Mouse (Mus musculus): Measurements from ENCODE around the gene Ints13.

Gene Ints13

DNA sequence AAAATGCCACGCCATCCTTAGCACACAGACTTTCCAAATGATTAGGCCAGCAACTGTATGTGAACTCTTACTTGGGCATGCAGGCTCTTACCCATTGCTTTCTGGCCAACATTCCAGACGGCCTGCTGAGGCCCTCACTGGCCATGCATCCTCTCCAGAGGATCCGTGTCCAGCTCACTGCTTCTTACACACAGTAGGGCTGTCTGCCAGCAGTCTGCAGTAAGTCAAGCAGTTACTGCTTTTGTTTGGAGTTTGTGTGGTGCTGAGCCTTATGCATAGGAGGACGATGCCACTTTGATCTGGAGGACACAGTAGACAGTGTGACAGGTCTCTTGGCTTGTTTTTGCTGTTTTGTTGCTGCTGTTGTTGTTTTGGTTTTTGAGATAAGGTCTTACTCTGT, 39.0 kb downstream of the Ints13 start:
- DNase-seq (ENCODE audit: low spot score in 2 of 2), result no peak

DNA sequence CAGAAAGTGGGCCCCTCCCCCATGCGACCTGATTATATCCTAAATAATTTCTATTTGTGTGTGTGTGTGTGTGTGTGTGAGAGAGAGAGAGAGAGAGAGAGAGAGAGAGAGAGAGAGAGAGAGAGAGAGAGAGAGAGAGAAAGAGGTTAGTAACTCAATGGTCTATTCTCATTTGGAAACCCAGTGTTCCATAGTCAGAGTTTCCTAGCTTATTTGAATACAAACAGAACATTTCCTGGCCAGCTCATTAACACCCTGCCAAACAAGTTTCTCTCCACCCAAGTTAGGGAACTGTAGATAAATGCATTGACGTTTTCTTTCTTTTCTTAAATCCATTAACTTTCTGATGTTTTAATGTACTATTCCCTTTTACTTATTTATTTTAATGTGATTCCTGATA, 39.6 kb downstream of the Ints13 start:
- DNase-seq (ENCODE audit: low spot score in 2 of 2), result no peak

DNA sequence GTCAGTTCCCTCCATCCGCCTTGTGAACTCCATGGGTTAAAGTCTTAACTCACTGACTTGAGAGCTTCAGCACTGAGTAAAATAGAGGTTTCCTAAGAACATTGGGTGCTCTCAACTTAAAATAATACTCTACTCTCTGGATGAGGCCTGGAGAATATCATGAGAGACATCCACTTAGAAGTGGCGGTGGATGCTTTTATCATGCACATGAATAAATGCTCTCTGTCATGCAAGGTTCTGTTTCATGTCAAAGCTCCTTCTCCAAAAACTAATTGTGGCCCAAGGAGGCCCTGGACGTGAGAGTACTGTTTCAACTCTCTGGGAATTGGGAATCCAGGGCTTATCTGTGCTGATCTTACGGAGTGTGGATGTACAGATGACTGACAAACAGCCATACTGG, 40.5 kb downstream of the Ints13 start:
- DNase-seq (ENCODE audit: low spot score in 2 of 2), result no peak

DNA sequence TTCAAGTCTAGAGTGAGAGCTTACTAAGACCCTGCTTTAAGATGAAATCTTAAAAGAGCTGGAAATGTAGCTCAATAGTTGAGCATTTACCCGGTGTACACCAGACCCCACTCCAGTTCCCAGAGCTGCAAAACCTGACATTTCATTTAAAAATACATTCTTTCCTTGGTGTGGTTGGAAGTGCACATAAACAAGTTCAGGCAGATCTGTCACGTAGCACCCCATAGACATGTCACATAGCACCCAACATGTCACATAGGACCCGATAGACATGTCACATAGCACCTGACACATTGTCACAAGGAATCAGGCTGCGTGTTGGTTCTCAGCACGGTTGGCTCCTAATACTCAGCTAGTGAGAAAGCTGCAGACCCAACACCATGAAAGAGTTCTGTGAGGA, 42.1 kb downstream of the Ints13 start:
- DNase-seq (ENCODE audit: low spot score in 2 of 2), result no peak

DNA sequence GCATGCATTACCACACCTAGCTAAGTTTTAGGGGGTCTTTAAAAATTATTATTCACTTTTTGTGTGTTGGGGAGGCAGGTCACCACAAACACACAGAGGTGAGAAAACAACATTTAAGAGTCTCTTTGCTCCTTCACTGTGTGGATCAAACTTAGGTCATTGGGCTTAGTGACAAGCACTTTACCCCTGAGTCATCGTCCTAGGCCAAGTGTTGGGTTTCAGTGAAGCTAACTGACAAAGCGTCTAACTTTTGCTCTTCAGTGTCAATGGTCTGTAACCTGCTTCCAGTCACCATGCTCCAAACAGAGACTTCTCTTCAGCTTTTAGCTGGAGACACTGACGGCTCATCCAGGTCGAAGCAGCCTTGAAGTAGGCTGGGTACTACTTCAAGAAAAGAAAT, 44.5 kb downstream of the Ints13 start:
- no peak for DNase-seq (ENCODE audit: low spot score in 2 of 2)

DNA sequence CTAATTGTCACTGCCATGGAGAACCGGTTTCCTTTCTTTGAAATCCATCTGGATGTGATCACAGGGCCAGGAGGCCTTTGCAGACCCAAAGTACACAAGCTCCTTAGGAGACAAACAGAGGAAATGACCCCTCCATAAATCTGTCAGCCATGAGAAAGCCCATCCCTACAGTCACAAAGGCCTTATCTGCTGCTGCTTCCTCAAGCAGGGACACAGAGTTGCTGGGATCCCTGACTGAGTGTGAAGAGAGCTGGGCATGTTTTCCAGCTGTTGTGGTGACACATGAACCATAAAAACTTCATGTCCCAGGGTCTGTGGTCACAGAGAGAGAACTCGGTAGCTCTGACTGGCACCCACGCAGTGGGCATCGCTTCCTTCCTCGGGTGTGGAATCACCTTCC, 46.9 kb downstream of the Ints13 start:
- DNase-seq (ENCODE audit: low spot score in 2 of 2), result no peak

DNA sequence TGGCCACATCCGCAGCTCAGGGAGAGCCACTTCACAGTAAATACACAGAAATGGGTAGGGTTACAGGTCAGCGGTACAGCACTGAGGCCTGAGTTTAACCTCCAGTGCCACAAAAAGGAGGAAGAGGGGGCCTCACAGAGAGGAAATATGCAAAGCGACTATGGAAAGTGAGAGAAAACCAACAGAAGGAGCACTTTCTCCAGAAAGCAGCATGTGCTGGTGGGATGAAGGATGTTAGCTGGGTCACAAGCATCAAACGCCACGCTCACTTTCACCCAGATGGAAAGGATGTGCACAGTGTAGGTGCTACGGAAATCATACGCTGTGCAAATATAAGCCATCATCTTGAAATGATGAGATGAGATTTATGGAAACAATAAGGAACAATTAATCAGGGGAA, 47.3 kb downstream of the Ints13 start:
- no peak for DNase-seq (ENCODE audit: low spot score in 2 of 2)

DNA sequence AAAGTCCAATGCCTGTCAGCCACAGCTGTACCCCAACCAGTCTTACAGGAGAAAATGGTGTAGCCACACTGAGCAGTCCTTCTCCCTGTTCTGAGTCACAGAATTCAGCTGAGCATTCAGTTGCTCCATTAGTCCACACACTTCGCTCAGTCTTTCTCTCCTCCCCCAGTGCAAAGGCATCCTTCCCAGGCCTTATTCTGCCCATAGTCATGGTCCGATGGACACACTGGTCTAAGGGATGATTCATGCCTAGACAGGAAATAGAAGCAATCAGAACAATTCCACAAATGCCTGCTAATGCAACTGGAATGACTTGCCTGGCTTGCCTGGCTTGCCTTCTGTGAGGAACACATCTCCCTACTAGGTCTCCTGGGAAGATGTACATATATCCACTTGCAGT, 50.1 kb downstream of the Ints13 start:
- no peak for DNase-seq (ENCODE audit: low spot score in 2 of 2)

DNA sequence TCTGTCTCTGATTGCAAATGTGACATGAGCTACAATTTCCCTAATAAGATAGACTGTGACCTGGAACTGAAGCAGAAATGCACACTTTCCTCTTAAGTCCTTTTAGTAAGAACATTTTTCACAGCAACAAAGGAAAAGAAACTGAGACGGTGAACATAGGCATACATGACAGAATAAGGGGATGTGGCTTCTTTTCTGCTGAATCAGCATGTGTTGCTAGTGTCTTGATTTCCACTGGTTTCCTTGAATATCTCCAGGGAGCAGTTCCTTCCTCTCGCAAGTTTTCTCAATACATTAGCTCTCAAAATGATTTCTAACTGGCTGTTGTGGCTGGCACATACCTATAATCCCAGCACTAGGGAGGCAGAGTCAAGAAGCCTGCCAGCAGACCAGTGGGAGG, 52.1 kb downstream of the Ints13 start:
- no peak for DNase-seq (ENCODE audit: low spot score in 2 of 2)

DNA sequence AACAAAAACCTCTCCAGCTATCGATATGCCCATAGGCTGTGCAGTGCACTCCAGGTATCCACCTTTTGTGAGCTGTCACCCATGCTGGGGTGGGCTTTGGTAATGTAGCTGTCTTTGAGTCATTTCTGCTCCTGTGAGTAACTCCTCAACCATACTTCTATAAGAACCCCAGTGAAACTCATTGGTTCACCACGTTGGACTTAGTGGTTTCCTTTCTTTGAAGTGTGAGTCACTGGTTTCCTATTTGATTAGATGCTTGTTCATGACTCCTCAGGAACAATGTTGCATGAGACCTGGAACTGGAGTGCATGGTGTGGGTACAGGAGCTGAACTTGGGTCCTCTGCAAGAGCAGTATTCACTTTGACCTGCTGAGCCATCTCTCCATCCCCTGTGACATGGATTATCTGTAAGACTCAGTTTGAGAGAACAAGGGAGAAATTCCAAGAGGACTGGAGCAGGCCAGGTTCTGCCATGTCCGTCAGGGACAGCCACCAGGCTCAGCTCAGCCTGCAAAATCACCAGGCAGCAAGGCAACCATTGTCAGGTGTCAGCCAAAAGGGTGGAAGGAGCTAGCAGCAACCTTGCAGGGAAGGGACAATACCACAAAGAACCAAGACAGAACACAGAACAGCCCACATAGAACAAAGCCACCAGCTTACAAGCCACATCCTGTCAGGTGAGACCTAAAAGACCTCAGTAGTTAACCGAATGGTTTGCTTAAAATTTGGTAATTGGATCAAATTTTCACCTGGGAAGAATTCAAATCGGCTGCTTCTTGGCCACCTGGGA, 56.0 kb downstream of the Ints13 start:
- no peak for DNase-seq (ENCODE audit: low spot score in 2 of 2)

DNA sequence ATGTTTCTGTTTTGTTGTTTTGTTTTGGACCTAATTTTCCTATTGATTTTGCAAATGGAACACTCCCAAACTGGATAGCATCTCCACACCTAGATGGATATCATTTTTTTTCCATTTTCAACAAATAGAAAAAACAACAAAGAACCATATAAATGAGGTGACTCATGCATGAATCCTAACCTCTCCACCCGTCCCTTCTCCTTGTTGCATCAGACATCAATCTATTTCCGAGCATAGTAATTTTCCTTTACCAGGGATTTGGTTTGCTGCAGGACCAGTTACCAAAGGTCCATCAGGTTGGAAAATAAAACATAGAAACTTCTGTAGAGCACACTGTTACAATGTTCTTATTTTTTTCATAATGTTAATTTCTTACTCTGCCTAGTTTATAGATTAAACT, 58.6 kb downstream of the Ints13 start:
- DNase-seq (ENCODE audit: low spot score in 2 of 2), result no peak

DNA sequence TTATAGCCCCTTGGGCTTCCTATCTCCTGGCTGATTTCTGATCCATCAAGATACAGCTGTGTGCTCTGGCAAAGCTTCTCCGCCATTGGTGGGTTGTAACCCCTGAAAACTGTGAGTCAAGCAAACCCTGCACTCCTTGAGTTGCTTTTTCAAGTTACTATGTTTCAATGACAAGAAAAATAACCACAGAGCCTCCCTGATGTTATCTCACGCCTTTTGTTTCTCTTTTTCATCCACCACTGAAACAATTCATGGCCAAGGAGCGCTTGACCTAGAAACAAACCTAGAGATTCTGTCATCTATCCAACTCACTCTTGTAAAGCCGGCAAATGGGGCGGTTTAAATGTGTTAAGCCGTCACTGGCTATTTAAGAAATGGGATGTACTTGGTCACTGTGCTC, 61.7 kb downstream of the Ints13 start:
- no peak for DNase-seq (ENCODE audit: low spot score in 2 of 2)

DNA sequence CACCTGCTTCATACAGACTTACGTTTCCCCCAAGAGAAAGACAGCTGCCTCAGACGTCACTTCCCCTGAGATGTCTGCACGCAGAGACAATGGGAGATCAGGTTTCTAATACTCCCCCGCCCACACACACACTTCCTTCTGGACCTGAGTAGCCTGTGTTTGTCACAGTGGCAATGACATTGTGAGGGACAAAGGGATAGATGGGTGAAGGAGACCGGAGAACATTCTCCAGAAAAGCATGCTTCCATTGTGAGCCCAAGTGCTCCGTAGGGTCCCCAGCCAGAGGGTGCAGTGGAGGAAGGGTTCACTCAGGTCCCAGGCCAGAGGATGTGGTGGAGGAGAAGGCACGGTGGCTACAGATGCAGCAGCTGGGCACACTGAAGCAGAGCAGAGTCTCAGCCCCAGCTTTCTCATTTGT, 63.1 kb downstream of the Ints13 start:
- DNase-seq (ENCODE audit: low spot score in 2 of 2), result no peak

DNA sequence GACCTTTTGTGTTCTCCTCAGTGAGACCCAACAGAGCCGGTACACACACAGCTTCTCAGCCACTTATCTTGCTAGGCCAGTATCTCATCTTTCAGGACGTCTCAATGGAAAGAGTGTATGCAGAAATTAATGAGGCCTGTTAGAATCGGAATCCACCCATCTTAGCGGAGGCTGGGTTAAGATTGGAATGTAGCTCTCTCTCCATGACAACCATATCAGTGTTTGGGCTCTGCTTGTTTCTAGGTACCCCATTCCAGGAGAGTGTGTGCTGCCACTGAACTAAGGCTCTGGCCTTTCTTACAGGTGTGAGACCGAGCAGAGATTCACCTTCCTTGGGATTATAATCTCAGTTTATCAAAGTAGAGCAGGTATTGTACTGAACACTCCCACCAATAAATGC, 63.7 kb downstream of the Ints13 start:
- DNase-seq (ENCODE audit: low spot score in 2 of 2), result no peak

DNA sequence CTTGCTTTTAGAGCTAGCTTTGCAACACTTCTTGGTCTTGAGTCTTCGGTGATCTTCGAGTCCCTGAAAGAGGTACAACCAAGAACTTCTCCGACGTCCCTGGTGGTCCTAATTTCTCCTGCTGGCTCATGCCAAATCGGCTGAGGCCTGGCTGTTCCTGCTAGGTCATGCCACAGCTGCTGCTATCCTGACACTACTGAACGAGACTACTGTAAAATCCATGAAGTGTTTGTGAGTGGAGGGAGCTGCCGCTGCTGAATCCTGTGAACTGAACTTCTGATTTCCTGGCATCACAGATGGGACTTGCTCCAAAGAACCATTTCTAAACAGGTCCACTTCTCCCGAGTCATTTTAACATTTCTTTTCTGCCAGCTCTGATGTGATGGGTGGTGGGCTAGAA, 64.3 kb downstream of the Ints13 start:
- DNase-seq (ENCODE audit: low spot score in 2 of 2), result no peak

DNA sequence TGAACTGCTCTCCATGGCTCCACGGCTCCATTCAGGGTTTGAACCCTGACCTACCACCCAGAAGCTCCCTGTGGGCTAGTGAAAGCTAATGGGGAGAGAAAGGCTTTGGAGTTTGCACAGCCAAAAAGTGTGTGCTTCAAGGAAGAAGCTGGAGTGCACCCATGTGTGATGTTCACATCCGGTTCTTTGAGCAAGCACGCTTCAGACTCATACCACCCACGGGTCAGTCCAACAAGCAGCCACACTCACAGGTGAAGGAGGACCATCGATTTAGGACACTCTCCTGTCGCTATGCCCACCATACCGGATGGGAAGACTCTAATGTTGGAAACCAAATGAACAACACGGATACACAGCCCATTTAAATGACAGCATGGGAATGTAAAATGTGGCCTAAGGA, 66.1 kb downstream of the Ints13 start:
- DNase-seq (ENCODE audit: low spot score in 2 of 2), result no peak

DNA sequence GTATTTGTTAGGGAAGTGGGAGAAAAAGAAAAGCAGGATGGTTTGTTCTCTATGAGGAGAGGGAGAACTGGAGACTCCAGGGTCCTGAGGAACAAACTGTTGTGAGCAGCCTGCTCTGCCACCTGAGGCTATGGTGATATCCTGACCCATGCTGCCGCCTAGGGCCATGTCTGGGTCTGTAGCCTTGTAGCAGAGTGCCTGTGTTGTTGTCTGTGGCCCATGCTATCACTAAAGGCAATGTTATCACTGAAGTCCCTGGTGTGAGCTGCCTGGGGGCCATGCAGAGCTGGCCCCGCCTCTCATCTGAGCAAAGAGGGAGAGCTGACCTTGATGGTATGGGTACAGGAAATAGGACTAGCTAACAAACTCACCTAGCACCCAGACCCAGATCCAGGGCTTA, 67.7 kb downstream of the Ints13 start:
- no peak for DNase-seq (ENCODE audit: low spot score in 2 of 2)

DNA sequence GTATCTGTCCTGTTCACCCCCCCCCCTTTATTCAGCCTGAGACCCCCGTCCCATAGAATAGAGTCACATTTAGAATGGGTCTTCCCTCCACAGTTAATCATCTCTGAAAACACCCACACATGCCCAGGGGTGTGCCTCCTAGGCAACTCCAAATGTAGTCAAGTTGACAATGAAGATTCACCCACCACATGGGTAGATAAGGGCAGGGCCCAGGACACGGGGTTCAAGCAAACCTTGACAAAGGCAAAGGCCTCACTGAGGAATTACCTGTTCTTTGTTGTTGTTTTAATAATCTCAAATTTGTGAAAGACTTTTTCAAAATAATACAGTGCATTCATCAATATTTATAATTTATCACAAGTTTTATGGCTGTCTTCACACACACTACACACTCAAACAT, 73.2 kb downstream of the Ints13 start:
- DNase-seq (ENCODE audit: low spot score in 2 of 2), result no peak

DNA sequence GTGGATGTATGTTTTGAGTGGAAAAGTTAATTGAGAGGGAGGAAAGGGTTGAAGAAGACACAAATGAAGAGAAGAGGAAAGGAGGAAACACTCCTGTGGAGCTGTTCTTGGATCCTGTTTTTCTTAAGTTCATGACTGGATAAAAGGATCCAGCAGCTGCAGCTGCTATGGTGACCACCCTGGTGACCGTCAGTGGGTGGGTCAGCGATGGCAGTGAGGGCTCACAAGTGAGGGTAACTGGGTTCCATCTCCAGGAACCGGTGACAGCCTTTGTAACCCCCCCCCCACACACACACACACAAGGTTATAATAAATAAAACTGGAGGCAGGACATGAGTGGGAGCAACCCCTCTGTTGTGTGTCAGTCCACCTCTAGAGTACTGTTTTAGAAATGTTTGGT, 74.8 kb downstream of the Ints13 start:
- DNase-seq (ENCODE audit: low spot score in 2 of 2), result no peak

DNA sequence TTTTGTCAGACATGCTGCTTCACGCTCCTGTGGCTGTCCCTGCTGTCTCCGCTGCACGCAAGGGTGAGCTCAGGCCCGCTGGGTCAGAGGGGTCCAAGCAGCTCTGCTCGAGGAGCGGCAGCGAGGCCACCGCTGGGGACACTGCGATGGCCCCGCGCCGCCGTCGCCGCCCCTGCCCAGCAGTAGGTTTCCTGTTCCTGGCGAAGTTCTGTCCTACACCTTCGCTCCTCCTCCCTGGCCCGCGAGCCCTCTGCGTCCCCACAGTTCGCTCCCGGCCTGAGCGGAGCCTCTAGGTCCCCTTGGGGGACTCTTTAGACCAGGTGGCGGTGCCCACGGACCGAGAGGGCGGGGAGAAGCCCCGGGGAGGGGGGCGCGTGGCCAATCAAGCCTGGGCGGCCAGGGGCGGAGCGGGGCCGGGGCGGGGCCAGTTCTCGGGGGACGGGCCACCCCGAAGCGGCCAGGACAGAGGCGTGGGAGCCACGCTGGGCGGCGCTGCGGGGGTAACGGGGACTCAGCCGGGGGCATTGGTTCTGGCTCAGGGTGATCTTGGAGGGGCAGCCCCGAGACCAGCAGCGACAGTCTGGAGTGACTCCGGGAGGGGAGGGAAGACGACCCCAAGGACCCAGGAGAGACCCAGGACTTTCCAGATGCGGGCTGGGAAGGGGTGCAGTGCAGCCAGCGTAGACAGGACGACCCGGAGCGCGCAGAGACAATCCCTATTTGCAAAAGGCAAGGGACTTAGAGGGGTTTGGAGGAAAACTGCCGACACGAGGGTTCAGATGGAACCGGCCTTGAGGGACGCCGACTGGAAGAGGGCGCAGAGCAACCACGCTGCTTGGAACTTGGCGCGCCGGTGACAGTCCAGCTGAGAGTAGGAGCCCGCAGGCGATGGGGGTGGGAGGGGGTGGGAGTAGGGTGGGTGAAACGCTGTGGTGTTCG, 75.5 kb downstream of the Ints13 start, which contains the start of gene Itpr2:
Itpr2 (minus strand) TSS at position 358 of the 939 bp plus-strand sequence.
- DNase-seq (ENCODE audit: low spot score in 2 of 2), result peak; percentile 82 to 89

DNA sequence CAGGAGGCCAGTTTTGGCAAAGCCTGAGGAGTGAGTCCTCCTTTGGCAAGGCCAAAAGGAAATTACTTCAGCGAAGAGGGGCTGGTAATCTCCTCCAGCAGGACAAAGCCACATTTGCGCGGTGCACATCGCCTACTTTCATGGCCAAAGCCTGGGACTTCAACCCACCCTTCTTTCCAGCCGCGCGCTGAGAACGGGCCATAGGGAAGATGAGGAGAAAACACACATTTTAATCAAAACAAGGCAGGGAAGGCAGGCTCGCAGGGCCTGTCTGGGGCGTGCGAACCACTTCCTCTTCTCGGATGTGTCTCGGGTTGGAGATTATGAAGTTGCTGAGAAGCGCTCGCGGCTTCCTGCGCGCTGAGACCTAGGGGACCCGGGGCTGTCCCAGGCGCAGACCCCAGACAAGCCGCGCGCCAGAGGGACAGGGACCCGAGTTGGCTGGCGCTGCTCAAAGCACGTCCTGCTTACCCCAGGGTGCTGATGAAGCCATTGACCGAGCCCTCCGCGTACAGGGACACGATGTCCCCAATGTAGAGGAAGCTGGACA, 76.2 kb downstream of the Ints13 start:
- peak; percentile 30 to 37 for DNase-seq (ENCODE audit: low spot score in 2 of 2)

DNA sequence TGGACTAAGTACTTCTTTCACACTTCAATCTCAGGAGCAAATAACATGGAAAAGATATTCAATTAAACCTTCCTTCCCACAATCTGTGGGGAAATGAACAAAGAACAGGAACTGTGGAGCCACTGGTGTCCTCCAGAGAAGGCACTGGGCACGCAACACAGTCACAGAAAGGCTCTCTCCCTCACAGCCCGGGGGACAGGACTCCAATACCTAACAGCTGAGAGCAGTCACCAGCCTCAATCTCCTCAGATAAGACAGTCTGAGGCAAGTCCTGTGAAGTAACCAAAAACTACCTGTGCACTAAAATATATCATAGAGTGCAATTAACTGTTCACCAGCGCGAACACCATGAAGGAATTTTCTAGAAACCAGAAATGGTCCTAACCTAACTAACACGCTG, 76.9 kb downstream of the Ints13 start:
- no peak for DNase-seq (ENCODE audit: low spot score in 2 of 2)

DNA sequence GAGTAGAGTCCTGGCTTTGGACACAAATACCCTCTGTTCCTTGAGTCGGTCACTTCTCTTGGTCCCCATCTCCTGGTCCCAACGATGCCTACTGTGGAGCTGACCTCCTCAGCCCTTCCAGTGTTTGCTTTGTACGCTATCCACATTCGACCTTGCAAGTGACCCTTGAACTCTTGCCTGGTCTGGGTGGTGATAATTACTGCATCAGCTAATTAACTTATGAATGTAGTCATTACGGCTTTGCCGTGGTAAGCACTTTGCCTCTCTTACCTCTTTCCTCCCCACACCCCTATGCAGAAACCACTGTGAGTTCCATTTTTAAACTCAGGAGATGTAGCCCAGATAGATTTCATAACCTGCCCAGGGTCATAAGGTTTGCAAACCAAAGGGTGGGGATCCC, 77.4 kb downstream of the Ints13 start:
- peak; percentile 24 to 31 for DNase-seq (ENCODE audit: low spot score in 2 of 2)

All from right cerebral cortex, postnatal 10 days (tissue).